Mouse (Mus musculus) kidney, adult 10 weeks (tissue): Measurements from ENCODE around the gene 4833420G17Rik. TPM values are rescaled to one million over a fixed set of nuclear protein-coding genes. Genes with fewer than 3 reads are reported as not detected.

Experiments used
- polyA plus RNA-seq: library from polyadenylated mRNA; stranded (reverse); fragments of 350-450 nt; fragmentation: Illumina TruSeq; extraction: RNeasy Lipid Tissue Mini Kit (QIAGEN cat#74804); gene quantifications from one replicate; pipeline ENCODE4 v1.2.3, GENCODE M21; 2014; ENCODE audit warnings: low read depth, low replicate concordance

4833420G17Rik gene
- 38.6 TPM for polyA plus RNA-seq

DNA sequence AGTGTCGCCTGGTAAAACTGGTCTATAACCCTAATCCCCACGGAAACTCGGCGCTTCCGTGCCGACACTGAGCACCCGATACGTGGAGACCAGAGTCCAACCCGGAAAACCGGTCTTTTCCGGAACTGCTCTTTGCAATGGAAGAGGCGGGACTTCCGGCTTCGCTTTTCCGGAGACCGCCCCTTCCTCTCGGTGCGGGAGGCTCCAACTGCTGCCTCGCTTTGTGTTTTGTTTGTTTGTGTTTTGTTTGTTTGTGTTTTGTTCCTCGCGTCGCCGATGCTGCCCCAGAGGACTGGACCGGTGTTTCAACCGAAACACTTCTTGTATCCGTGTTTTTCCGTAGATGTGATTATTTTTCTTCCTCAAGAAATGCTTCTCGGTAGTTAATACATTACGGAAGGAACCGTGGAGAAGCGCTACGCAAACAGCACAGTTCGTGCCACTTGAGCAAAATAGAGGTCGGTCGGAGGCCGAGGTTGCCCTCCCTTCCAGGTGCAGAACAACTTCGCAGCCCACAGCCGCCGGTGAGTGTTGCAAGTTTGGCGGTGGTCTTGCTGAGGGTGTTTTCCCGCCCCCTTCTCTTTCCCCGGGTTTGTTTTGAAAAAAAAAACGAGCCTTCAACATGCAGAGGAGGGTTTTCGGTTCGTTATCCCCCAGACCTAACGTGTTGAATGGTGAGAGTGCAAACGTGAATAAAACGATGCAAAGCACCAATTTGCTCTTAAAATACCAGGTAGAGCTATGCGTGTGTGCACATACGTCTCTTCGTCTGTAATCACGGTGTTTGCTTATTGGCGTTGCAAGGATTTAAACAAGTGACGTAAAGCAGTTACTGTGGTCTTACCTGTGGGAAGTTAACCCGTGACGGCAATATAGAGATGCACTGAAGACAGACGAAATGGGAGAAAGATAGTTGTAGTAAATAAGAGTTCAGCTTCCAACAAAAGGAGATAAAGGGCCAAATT is at the start of gene 4833420G17Rik:
TSS of gene 4833420G17Rik (plus strand) at position 173 of the 965 bp plus-strand sequence.

DNA sequence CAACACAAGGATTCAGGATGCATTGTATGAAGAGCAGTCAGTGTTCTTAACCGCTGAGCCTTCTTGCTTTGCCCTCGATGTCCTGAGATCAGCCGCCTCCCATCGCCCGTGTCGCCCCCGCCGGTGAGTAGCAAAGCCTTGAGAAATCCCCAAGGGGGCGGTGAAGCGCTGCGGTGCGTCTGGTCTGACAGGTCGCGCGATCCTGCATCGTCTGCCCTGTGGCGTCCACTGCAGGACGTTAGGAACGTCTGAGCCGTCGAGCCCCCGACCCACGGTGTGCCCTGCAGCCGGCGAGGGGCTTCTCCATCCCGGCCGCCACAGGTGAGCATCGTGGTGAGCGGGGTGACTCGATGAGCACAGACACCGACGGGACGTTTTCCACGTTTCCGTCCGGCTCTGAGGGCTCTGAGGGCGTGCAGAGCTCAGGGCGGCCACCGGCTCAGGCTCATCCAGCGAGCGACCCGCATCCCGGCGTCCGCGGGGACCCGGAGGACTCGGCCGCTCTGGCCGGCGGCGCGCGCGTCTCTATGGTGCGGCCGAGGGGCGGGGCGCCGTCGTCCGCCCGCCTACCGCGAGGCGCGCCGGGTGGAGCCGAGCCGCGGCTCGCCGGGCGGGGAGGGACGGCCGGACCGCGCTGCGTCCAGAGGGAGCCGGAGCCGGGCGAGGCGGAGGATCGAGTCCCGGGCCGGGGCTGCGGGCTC is 25.5 kb downstream of the 4833420G17Rik start, which contains the start of the genes Tmem267 and 3110070M22Rik:
TSS of gene Tmem267 (plus strand) at position 160 of the 701 bp plus-strand sequence.
TSS of gene 3110070M22Rik (minus strand) at position 504 of the 701 bp plus-strand sequence.

Other genes starting within 250 kb of the 4833420G17Rik start
- gene Paip1, start 34.2 kb upstream of the 4833420G17Rik start, polyA plus RNA-seq, result 305 TPM
- 108 TPM for gene Tmem267, start 25.3 kb downstream of the 4833420G17Rik start, polyA plus RNA-seq
- 1.7 TPM for gene 3110070M22Rik, start 25.6 kb downstream of the 4833420G17Rik start, polyA plus RNA-seq
- 33.5 TPM for gene Ccl28, start 161.1 kb downstream of the 4833420G17Rik start, polyA plus RNA-seq
- 554 TPM for gene Hmgcs1, start 227.6 kb downstream of the 4833420G17Rik start, polyA plus RNA-seq